Mouse (Mus musculus) heart, adult 8-10 months (tissue): ENCODE data around the gene Cbfa2t3. TPM values are rescaled to one million over a fixed set of nuclear protein-coding genes. Genes with fewer than 3 reads are reported as not detected.

Source experiments
- DNase-seq: peaks from one replicate; pipeline ENCODE4 v3.0.0; 2022; ENCODE audit warnings: low spot score
- total RNA-seq, 4 experiments: library from RNA; stranded (reverse); gene quantifications; 2 replicates each; pipeline ENCODE4 v1.2.4; 2022

Gene Cbfa2t3
- 10 to 100 TPM; 15.1 to 22.1 (median 18.2) TPM for total RNA-seq

- DNase-seq = no peak
These were observed at the start of gene Cbfa2t3 for GRCm38 (mm10) chr8:122699005-122699492. Gene Cbfa2t3, minus strand, starts transcription at chr8:122699109.

- DNase-seq = no peak
These were observed 48.9 kb upstream of the Cbfa2t3 start for GRCm38 (mm10) chr8:122747825-122748224.

DNA sequence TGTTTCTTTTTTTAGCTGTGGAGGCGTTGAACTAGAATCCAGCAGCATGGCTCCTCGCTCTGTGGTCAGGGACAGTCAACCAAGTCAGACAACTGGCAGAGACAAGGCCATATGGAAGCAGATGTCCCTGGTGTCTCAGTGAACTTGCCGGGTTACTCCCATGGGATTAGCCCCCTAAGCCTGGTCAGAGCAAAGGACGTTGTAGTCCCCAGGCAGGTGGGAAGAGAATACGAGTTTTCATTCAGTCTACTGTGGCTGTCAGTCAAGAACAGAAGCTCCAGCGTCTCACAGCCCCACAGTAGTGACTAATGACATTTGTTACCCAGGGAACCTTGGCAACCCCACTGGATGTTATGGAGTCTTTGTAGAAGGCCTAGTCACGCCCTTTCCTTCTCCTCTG, 47.5 kb upstream of the Cbfa2t3 start:
- DNase-seq = no peak

DNA sequence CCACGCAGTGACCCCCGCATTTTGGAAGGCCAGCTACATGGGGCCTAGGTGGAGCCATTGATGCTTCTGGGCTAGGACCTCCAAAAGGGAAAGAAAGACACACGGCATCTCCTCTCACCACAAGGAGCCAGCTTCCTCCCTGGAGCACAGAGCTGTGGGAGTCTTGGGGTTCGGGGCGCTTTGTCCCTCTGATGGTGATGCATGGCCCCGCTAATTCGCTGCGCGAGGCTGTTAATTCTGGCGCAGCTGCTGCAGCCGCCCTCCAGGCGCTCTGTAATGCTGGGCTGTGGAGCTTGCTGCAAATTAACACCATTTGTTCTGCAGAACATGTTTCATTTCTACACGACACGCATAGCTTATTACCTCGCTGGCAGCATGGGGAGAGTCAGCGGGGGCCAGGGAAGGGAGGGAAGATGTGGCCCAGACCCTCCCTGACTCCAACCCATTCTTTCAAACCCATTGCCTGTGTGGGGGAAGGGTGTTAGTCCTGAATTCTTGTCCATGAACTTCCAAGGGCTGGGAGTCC, 46.9 kb upstream of the Cbfa2t3 start:
- no peak for DNase-seq

- no peak for DNase-seq
These were observed 46.3 kb upstream of the Cbfa2t3 start for GRCm38 (mm10) chr8:122745022-122745749.

GRCm38 (mm10) chr8:122742471-122742870, 43.6 kb upstream of the Cbfa2t3 start:
- DNase-seq = no peak

GRCm38 (mm10) chr8:122739102-122739725, 40.3 kb upstream of the Cbfa2t3 start:
- no peak for DNase-seq

GRCm38 (mm10) chr8:122737886-122738285, 39.0 kb upstream of the Cbfa2t3 start:
- no peak for DNase-seq

DNA sequence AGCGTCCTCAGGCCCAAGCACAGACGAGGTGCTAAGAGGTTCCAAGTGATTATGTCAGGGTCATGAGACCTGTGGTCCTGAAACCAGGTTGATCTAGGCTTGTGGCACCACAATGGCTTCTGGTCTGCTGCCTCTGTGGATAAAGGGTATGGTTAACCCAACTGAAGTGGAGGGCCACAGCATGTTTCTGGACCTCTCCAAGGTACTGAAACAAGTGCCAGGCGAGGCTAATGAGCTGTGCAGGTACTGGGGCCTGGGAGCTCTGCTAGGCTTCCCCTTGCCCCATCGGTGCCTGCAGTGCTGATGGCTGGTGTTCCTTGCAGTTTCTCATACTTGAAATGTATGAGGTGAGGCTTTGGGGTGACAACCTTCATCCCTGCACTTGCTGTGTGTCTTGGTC, 38.2 kb upstream of the Cbfa2t3 start:
- DNase-seq = no peak

- no peak for DNase-seq
These were observed 37.7 kb upstream of the Cbfa2t3 start for GRCm38 (mm10) chr8:122736623-122737022.

- no peak for DNase-seq
These were observed 36.9 kb upstream of the Cbfa2t3 start for GRCm38 (mm10) chr8:122735542-122736473.

- no peak for DNase-seq
These were observed 36.2 kb upstream of the Cbfa2t3 start for GRCm38 (mm10) chr8:122735110-122735509.

GRCm38 (mm10) chr8:122728630-122729029, 29.7 kb upstream of the Cbfa2t3 start:
- DNase-seq = no peak

DNA sequence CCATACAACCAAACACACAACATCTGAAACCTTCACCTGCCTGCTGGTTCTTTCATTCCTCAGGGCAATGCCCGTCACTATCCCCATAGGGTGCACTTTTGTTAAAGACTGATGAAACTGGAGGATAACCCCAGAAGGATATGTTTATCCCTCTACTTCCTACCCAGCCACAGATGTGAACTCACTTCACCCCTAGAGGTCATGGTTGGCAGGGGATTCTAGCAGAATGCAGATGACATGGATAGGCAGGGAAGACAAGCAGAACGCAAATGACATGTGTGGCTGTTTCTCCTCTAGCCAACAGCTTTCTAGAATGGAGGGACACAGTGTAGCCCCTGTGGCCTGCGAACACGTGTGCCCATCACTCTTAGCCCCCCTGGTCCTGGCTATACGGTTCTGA, 28.5 kb upstream of the Cbfa2t3 start:
- DNase-seq = no peak

GRCm38 (mm10) chr8:122726789-122727188, 27.9 kb upstream of the Cbfa2t3 start:
- no peak for DNase-seq

- no peak for DNase-seq
These were observed 26.3 kb upstream of the Cbfa2t3 start for GRCm38 (mm10) chr8:122725187-122725586.

DNA sequence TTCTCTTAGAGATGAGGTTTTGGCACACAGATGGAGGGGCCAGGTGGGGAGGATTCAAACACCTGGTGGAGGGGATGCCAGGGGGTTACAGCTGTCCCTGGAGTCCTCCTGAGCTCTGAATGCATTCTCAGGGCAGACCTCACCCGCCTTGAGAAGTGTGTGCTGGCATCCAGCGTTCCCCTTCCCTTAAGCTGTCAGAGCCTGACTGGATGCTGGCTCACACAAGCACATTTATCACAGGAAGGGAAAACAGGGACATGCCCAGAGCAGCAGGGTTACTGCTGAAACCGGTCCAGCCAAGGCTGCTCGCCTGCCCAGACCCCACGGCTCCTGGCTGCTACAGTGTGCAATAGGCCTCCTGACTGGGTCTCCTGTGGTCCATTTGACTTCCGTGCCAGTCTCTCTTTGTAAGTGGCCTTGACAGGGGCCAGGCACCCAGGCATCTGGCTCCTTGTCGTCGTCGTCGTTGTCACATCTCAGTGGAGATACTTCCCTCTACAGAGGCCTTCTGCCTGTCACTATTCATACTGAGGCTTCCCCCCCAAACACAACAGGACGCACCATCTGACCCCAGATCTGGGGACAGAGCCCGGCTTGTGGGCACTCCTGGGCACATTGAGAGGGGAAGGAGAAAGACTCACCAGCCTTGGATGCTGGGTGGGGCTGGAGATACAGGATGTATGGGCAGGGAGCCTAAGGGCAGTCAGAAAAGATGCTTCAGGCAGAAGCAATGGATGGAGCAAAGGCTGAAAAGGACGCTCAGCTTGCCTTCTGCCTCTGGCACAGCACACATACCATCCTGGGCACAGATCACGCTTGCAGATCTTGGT, 22.1 kb upstream of the Cbfa2t3 start:
- no peak for DNase-seq

GRCm38 (mm10) chr8:122720070-122720729, 21.3 kb upstream of the Cbfa2t3 start:
- no peak for DNase-seq

GRCm38 (mm10) chr8:122719500-122720065, 20.7 kb upstream of the Cbfa2t3 start:
- no peak for DNase-seq
